ENCODE assay signal across 24 mouse cellular contexts in genomic region chr19:29664934-29665333, GRCm38 (mm10). TPM values are rescaled to one million over a fixed set of nuclear protein-coding genes. Genes with fewer than 3 reads are reported as not detected.
"Had no signal": no experiment of that assay in that cellular context is flagged by ENCODE, and none has a peak within 500 bp of the region (broad histone marks: within the 10 kb centered on the region; RNA-seq: fewer than 3 reads in every experiment).

No protein-coding gene starts in this region.

- H3K9me3 ChIP-seq: megakaryocyte, embryonic 14.5 days; midbrain, embryonic 13.5 days; midbrain, embryonic 15.5 days; neural tube, embryonic 13.5 days; neural tube, embryonic 15.5 days; stomach, embryonic 15.5 days had no signal

- H3K4me1 ChIP-seq: midbrain, embryonic 13.5 days; midbrain, embryonic 15.5 days; neural tube, embryonic 13.5 days; neural tube, embryonic 15.5 days; stomach, embryonic 15.5 days had no signal

- H3K27me3 ChIP-seq: midbrain, embryonic 13.5 days; midbrain, embryonic 15.5 days; neural tube, embryonic 13.5 days; neural tube, embryonic 15.5 days; stomach, embryonic 15.5 days had no signal

- H3K4me2 ChIP-seq: lung, embryonic 14.5 days; midbrain, embryonic 11.5 days; midbrain, embryonic 13.5 days; midbrain, embryonic 15.5 days; neural tube, embryonic 13.5 days; neural tube, embryonic 15.5 days; stomach, embryonic 15.5 days had no signal

- H3K27ac ChIP-seq: macrophage; midbrain, embryonic 13.5 days; midbrain, embryonic 15.5 days; neural tube, embryonic 13.5 days; neural tube, embryonic 15.5 days; stomach, embryonic 15.5 days; stomach, postnatal 0 days had no signal

- H3K4me3 ChIP-seq: megakaryocyte, embryonic 14.5 days; midbrain, embryonic 13.5 days; midbrain, embryonic 15.5 days; myocyte; neural tube, embryonic 13.5 days; neural tube, embryonic 15.5 days; stomach, embryonic 15.5 days had no signal

- DNase-seq: lung, adult 18-20 months; lung, embryonic 14.5 days; lung, postnatal 14 days; lung, postnatal 36 days; right cerebral cortex, postnatal 14 days; thymus, adult 2 months; thymus, postnatal 25 days; thymus, postnatal 4 days had no signal

- H3K9ac ChIP-seq: lung, embryonic 14.5 days; midbrain, embryonic 13.5 days; midbrain, embryonic 15.5 days; neural tube, embryonic 13.5 days; neural tube, embryonic 15.5 days; stomach, embryonic 15.5 days had no signal

- H3K36me3 ChIP-seq: midbrain, embryonic 13.5 days; midbrain, embryonic 15.5 days; neural tube, embryonic 13.5 days; neural tube, embryonic 15.5 days; stomach, embryonic 15.5 days had no signal

- ATAC-seq: midbrain, embryonic 13.5 days; midbrain, embryonic 15.5 days had no signal

RNA-seq across cellular contexts. Expression of gene Mlana, which starts 32.7 kb away (rescaled TPM):
- total RNA-seq: megakaryocyte progenitor cell, adult 5-6 weeks; midbrain, postnatal 0 days had no signal
- polyA plus RNA-seq: liver, embryonic 16.5 days; lung, embryonic 14.5 days; lung, embryonic 16.5 days; midbrain, embryonic 13.5 days; midbrain, embryonic 15.5 days; midbrain, postnatal 0 days; myocyte; neural tube, embryonic 11.5 days; neural tube, embryonic 13.5 days; neural tube, embryonic 15.5 days; stomach, embryonic 15.5 days; stomach, postnatal 0 days; testis, adult 2 months had no signal
